Mouse (Mus musculus): ENCODE results near the gene 4930558K02Rik.

The 4930558K02Rik gene

GRCm38 (mm10) chr1:161896130-161896529 is 83.3 kb downstream of the 4930558K02Rik start:
- DNase-seq = peak in 1 of 2 experiments; percentile 14

- no peak for DNase-seq
These were observed 84.4 kb downstream of the 4930558K02Rik start for GRCm38 (mm10) chr1:161895014-161895413.

DNA sequence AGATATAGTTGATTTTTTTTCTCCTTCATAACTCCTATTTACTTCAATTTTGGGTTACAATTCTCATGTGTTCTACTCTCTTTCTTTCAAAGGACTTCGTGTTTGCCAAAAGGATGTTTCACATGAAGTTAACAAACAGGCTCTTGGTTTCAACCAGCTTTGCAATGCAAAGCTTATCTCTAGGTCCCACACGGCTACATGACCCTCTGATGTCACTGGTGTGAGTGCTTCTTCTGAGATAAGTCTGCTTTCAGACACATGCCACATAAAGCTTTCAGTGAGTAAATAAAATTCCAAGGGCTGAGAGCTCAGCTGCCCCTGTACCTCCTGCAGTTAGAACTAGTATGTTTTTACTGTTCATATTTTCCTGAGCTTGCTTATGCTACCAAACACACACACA is 84.9 kb downstream of the 4930558K02Rik start:
- DNase-seq = no peak

- DNase-seq = no peak
These were observed 85.3 kb downstream of the 4930558K02Rik start for GRCm38 (mm10) chr1:161894126-161894525.

Data from lung, postnatal 4 days (tissue).